Mouse (Mus musculus): ENCODE data around the gene Pnpla1.
A peak's percentile ranks its signal among the peaks of the same experiment; 100 is the strongest.

The Pnpla1 gene

DNA sequence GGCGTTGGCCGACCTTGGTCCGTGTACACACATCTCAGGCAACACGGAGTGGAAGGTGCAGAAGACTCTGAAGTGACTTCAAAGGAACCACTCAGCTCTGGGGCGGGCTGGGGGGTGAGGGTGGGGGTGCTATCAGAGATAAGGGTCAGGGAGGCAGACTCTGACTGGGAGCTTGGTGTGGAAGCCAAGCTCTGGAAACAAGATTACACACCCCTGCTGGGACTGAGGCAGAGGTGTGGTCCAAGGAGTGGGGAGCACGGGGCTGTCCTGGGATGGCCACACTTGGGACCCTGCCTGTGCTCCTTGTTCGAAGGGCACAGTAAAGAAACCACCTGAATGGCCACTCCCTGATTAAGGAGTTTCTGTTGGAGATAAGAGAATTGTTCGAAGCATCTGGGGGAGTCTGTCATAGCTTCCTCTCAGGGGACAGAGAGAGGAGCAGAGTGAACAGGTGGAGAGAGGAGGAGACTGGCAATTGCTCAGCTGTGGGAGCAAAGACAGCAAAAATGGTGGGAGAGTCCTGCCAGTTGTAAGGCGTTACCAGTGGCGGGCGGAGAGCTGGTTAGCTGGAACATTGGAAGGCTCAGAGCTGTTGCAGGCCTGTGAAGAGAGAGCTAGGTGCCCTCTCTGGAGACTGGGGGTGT lies 11.1 kb upstream of the Pnpla1 start:
- DNase-seq, result no peak

DNA sequence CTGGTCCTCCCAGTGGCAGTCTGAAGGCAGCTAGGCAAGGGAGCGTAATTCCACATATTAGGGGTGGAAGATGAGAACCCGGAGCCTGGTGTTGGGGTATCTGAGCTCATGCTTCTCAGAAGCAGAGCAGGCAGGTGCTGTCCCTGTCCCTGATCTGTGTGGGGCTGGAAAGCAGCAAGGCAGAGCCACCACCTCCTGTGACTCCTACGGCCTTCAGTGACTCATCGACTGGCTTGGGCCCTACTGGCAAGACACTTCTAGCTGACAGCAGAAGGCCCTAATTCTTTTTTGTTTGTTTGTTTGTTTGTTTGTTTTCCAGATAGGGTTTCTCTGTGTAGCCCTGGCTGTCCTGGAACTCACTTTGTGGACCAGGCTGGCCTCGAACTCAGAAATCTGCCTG lies 7.7 kb upstream of the Pnpla1 start:
- DNase-seq, result no peak

DNA sequence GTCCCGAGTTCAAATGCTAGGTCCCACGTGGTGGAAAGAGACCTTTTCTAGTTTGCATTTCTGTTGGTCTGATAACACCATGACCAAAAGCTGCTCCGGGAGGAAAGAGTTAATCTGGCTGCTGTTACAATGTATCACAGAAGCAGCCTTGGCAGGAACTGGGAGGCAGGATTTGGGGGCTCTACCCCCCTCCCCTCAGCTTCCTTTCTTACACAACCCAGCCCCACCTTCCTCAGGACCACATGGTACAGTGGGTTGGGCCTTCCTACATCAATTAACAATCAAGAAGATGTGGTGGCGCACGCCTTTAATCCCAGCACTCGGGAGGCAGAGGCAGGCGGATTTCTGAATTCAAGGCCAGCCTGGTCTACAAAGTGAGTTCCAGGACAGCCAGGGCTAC lies 3.8 kb upstream of the Pnpla1 start:
- DNase-seq, result no peak

DNA sequence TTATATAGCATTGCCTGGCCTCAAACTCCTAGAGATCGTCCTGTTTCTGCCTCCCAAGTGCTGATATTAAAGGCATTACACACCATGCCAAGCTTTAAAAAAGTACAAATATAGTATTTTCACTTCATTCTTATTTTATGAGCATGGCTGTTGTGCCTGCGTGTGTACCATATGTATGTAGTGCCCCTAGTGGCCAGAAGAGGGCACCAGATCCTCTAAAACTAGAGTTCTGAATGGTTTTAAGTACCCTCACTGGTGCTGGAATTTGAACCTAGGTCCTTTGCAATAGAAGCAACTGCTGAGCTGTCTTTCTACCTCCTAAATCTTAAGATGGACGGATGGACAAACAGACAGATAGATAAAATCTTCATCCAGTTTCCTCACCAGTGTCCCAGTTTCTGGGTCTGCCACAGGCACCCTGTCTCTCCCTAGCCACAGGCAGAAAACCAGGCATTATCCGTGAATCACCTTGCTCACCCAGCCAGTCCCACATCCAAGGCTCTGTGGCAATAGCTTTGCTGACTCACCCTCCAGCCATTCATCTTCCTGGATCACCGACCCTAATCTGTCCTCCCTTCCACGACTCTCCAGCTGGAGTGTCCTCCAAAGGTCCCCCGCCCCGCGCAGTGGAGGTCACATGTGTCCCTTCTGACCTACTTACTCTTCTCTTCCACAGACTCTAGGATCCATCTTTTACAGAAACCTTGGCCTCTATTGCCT lies 2.9 kb upstream of the Pnpla1 start:
- DNase-seq, result no peak

DNA sequence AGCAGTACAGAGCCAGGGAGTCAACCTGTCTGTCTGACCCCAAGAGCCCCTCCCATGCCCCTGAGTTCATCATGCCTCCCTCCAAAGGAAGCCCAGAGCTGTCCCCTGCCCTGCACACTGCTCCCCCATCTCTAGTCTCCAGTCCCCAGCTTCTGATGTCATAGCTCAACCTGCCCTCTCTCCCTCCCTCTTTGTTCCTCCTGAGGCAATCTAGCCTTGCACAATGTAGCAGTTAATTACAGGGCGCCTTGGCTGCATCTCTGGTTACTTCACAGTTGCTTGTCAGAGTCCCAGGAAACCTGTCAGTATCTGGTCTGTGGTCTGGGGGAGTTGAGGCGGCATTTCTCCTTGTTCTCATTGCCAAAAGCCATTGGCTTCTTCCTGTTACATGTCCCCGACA lies 2.2 kb upstream of the Pnpla1 start:
- DNase-seq, result no peak

- DNase-seq, result no peak
These were observed 5.7 kb downstream of the Pnpla1 start for GRCm38 (mm10) chr17:28863926-28864325.

GRCm38 (mm10) chr17:28864464-28864863 lies 6.3 kb downstream of the Pnpla1 start:
- DNase-seq, result no peak

- DNase-seq, result no peak
These were observed 8.7 kb downstream of the Pnpla1 start for GRCm38 (mm10) chr17:28866921-28867320.

- no peak for DNase-seq
These were observed 9.2 kb downstream of the Pnpla1 start for GRCm38 (mm10) chr17:28867381-28867780.

DNA sequence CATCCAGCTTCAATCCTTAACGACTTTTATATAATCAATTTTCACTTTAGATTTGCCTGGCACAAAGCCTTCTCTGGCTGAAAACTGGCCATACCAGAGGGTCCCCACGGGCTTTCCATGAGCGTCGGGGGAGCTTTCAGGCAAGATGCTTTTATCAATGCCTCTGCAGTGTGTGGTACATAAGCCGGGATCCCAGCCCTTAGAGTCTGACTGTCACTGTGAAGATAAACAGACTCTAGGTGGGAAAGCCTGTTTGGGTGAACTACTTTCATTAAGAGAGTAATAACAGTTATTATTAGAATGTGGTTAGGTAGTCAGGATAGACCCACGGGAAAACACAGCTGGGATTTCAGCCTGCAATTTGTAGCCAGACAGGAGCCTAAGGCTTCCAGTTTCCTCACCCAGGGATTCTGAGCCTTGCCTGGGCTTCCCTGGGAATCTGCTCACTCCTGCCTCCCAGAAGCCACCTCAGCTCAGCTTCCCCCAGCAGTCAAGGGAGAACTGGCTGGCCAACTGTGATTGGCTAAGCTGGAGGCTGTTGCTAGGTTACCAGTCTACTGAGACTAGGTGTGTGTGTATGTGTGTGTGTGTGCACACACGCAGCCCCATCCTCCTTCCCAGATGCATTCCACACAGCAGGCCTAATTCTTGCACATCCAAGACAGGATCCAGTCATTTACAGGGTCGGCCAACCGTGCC lies 11.3 kb downstream of the Pnpla1 start:
- DNase-seq, result no peak

- no peak for DNase-seq
These were observed 12.2 kb downstream of the Pnpla1 start for GRCm38 (mm10) chr17:28870435-28870834.

DNA sequence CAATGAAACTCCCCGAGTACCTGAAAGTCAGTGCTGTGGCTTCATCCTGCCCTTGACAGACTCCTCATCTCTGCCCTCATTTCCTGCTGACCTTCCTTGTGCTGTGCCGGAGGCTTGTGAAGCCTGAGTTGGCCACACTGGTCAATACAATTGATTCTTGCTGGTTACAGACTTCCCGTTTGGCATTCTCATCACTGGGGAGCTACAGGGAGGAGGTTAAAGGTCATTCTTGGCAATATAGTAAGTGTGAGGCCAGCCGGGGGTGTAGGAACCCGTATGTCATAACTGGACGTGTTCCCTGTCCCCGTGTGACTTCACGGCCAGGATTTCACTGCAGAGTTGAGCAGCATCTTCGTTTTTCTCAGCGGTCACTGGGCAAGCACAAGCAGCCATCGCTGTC lies 13.6 kb downstream of the Pnpla1 start:
- no peak for DNase-seq

DNA sequence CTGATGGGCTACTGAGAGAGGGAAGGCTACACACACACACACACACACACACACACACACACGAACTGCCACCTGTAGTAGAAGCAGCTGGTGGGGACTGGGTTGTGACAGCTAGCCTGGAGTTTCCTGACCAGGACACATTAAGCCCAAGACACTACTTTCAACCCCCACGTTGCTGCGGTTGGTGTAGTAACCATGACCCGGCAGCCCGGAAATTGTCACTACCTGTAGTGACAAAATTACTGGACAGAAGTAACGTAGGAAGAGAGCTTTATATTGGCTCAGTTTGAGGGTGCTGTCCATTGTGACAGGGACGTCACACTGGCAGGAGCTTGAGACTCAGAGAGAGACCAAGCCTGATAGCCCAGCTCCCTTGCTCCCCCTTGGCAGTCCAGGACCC lies 14.1 kb downstream of the Pnpla1 start:
- no peak for DNase-seq

- no peak for DNase-seq
These were observed 16.0 kb downstream of the Pnpla1 start for GRCm38 (mm10) chr17:28874216-28874615.

- DNase-seq, result no peak
These were observed 16.6 kb downstream of the Pnpla1 start for GRCm38 (mm10) chr17:28874825-28875224.

GRCm38 (mm10) chr17:28875316-28875715 lies 17.1 kb downstream of the Pnpla1 start:
- DNase-seq, result no peak

GRCm38 (mm10) chr17:28876331-28876730 lies 18.1 kb downstream of the Pnpla1 start:
- no peak for DNase-seq

GRCm38 (mm10) chr17:28876821-28877220 lies 18.6 kb downstream of the Pnpla1 start:
- DNase-seq, result no peak

- DNase-seq, result peak; percentile 64
These were observed 21.8 kb downstream of the Pnpla1 start for GRCm38 (mm10) chr17:28879931-28880391.

DNA sequence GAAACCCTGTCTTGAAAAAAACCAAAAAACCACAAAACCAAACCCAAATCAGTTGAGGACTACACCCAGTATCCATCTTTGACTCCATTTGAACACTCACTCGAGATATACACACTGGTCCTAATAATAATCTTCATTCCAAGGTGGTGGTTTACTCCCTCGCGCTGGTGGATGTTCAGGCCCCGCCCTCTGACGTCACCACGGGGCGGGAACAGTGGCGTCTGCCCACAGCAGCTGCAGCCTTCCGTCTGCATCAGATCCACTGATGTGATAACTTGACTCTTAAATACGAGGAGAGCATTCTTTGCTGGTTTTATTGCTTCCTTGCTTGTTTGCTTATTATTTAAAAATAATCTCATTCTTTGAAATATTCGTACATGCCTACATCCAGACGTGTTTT lies 24.1 kb downstream of the Pnpla1 start:
- DNase-seq, result no peak

- DNase-seq, result no peak
These were observed 24.6 kb downstream of the Pnpla1 start for GRCm38 (mm10) chr17:28882810-28883209.

DNA sequence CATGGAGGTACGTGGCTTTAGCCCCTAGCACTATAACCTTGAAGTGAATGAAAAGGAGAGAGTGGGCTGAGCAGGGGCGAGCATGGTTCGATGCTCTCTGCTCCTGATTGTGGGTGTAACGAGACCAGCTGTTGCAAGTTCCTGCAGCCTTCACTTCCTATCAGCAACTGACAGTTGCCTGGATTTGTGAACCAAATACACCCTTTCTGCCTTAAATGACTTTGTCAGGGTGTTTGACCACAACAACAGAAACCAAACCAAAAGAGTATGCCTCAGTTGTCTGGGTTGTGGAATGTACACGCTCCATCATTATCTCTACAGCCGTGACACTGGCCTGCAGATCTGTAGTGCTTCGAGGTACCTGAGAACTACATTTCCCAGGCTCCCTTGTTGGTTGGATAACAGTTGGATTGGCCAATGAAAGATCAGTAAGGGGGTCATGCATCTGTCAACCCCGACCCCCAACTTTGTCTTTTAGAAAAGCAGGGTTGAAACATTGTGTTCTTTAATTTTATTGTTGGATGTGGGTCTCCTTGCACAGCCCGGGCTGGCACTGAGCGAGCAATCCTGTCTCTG lies 25.8 kb downstream of the Pnpla1 start:
- no peak for DNase-seq

GRCm38 (mm10) chr17:28885231-28885630 lies 27.0 kb downstream of the Pnpla1 start:
- no peak for DNase-seq

DNA sequence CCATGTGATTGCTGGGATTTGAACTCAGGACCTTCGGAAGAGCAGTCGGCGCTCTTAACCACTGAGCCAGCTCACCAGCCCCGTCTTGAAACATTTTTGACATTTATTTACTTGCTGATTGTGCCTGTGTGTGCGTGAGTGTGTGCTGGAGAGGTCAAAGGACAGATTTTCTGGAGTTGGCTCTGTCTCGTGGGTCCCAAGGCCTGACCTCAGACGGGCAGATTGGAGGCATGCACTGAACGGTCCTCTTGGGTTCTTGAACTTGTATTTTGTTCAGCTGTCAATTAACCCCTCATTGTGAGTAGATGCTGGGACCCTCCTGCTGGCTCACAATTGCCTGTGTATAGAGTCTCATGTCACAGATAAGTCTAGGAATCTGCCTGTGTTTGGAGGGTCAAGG lies 28.1 kb downstream of the Pnpla1 start:
- no peak for DNase-seq

Data from cerebellum, adult 11 months (tissue).